Mouse (Mus musculus) heart, embryonic 14.5 days (tissue): ENCODE measurements at regions not wholly inside any gene's neighbourhood (a gene's known extent, or its start where the extent isn't known, plus 50 kb on each side); places are given as distances from the start of the nearest gene placed in this dataset.

Experiments
- ATAC-seq: fragments of 200-750 bp; cut with Nextera tagmentation; 2 replicates; pipeline ENCODE4 v1.8.0; 2017; ENCODE audit warnings: low read depth, moderate TSS enrichment; ENCODE audit not compliant: insufficient number of reproducible peaks, insufficient read depth, low FRiP score
- H3K27ac ChIP-seq, 2 experiments: fragments of 200-500 bp in 1 of 2; fragments of 300-500 bp in 1 of 2; sonication (generic) in 1 of 2; replicated peaks in 1 of 2; 2 replicates each; pipeline ENCODE4 v1.5.1; 2012 to 2014; ENCODE audit warnings: low read depth in 2 of 2, low read length in 2 of 2, control low read depth in 1 of 2, mild to moderate bottlenecking in 1 of 2, mixed read lengths in 1 of 2; ENCODE audit not compliant: control insufficient read depth in 1 of 2, insufficient read depth in 1 of 2
- H3K27me3 ChIP-seq: fragments of 300-500 bp; sonication (generic); 2 replicates; pipeline ENCODE4 v1.6.1; 2014; ENCODE audit warnings: mild to moderate bottlenecking, low read length, control low read depth; ENCODE audit not compliant: control insufficient read depth, insufficient read depth
- H3K36me3 ChIP-seq: fragments of 300-500 bp; sonication (generic); 2 replicates; pipeline ENCODE4 v1.6.1; 2014; ENCODE audit warnings: mild to moderate bottlenecking, control low read depth, low read length, mixed read lengths; ENCODE audit not compliant: control insufficient read depth, insufficient read depth
- H3K4me1 ChIP-seq, 2 experiments: fragments of 200-500 bp in 1 of 2; fragments of 300-500 bp in 1 of 2; sonication (generic) in 1 of 2; 2 replicates each; pipeline ENCODE4 v1.6.1; 2012 to 2014; ENCODE audit warnings: low read length in 2 of 2, control low read depth in 1 of 2, mixed read lengths in 1 of 2; ENCODE audit not compliant: control insufficient read depth in 2 of 2, insufficient read depth in 2 of 2
- H3K4me2 ChIP-seq: fragments of 300-500 bp; sonication (generic); 2 replicates; pipeline ENCODE4 v1.6.1; 2014; ENCODE audit warnings: mild to moderate bottlenecking, low read length
- H3K4me3 ChIP-seq, 2 experiments: fragments of 200-500 bp in 1 of 2; fragments of 300-500 bp in 1 of 2; sonication (generic) in 1 of 2; 2 replicates each; pipeline ENCODE4 v1.5.1; 2012 to 2014; ENCODE audit warnings: low read length in 2 of 2, mild to moderate bottlenecking in 2 of 2, control low read depth in 1 of 2, low read depth in 1 of 2, moderate library complexity in 1 of 2; ENCODE audit not compliant: control insufficient read depth in 1 of 2, insufficient read depth in 1 of 2
- H3K9ac ChIP-seq: fragments of 300-500 bp; sonication (generic); 2 replicates; pipeline ENCODE4 v1.6.1; 2014; ENCODE audit warnings: mild to moderate bottlenecking, low read length
- H3K9me3 ChIP-seq: fragments of 300-500 bp; sonication (generic); 2 replicates; pipeline ENCODE4 v1.6.1; 2016; ENCODE audit warnings: low read length, control low read depth; ENCODE audit not compliant: control insufficient read depth
- WGBS: fragments of 180-500 bp; shearing (Covaris S2); extraction: QIAGEN DNeasy Blood & Tissue Kit; methylation state at CpG from one replicate; pipeline ENCODE4 v1.1.7; 2014; 5-methylcytosine and 5-hydroxymethylcytosine counted together

GRCm38 (mm10) chr12:70653971-70654370, 171.3 kb upstream of the Frmd6 start:
- Histone ChIP-seq H3K27ac (peak overlapping the region; percentile 32 to 57; a peak in 2 of 4 replicates), H3K9ac (no peak overlapping the region), H3K4me3 (no peak overlapping the region), H3K27me3 (no peaks in the 10 kb centered on the region), H3K9me3 (no peaks in the 10 kb centered on the region), H3K36me3 (no peaks in the 10 kb centered on the region), H3K4me2 (no peak overlapping the region), H3K4me1 (peaks cover 31 to 54% of the 10 kb centered on the region in 2 experiments)
- WGBS: 86% methylated on average over 8 of the region's 8 CpGs
- ATAC-seq: no peak

DNA sequence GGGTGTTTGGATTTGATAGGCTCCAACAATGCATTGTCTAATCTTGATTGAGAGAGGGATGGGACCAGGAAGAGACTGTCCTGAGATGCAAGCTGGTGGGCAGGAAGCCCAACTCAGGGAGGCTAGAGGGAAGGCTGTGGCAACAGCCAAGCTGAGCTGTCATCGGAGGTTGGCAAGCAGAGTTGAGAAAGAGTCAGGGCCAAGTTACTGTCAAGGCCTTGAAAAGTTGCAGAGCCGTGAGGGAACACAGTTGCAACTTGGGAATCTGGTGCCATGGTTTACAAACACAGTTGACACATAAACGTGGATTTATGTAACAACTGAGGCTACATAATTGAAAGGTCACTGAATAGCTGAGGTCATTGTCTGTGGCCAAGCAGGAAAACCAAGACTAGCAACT, 170.8 kb upstream of the Frmd6 start:
- peak; percentile 52; the same call in 1 of the 2 replicates for ATAC-seq
- WGBS: 22% methylated on average over 3 of the region's 3 CpGs
- Histone ChIP-seq H3K4me2 (no peak overlapping the region), H3K4me1 (peaks cover 28 to 49% of the 10 kb centered on the region in 2 experiments), H3K36me3 (no peaks in the 10 kb centered on the region), H3K27ac (peak overlapping the region; percentile 56 to 57), H3K9ac (no peak overlapping the region), H3K9me3 (no peaks in the 10 kb centered on the region), H3K27me3 (no peaks in the 10 kb centered on the region), H3K4me3 (no peak overlapping the region)

GRCm38 (mm10) chr12:70655411-70655811, 169.9 kb upstream of the Frmd6 start:
- no peak for ATAC-seq
- Histone ChIP-seq H3K27ac (peak overlapping the region in 1 of 2 experiments; percentile 56; a peak in 2 of 4 replicates), H3K4me1 (peaks cover 25 to 40% of the 10 kb centered on the region in 2 experiments), H3K9me3 (no peaks in the 10 kb centered on the region), H3K4me3 (no peak overlapping the region), H3K27me3 (no peaks in the 10 kb centered on the region), H3K36me3 (no peaks in the 10 kb centered on the region), H3K4me2 (no peak overlapping the region), H3K9ac (no peak overlapping the region)
- WGBS: 89% methylated on average over 2 of the region's 2 CpGs

DNA sequence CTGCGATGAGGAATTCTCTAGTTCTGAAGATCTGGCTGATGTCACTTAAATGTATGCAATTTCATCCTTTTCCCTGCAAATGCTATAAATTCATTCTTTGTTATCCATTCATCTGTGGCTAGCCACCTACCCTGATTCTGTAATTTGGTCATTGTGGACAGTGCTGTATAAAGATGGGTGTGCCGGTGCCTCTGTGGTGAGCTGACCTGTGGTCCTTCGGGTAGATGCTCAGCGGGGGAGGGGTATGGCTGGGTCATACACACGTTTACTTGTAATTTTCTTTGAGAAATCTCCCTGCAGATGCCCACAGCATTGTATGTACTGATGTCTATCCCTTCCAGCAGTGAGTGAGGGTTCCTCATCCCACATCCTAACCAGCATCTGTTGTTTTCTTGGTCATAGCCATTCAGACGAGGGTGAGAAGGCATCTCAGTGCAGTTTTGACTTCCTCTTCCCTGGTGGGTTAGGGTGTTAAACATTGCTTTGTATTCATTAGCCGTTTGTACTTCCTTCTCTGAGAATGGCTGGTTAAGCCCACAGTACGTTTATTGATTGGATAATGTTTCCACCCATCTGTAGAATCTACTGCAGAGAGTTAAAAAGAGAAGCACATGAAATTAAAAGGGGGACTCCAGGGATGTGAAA, 169.3 kb upstream of the Frmd6 start:
- H3K27me3 ChIP-seq: no peaks in the 10 kb centered on the region
- H3K9me3 ChIP-seq: no peaks in the 10 kb centered on the region
- peaks cover 25 to 37% of the 10 kb centered on the region in 2 experiments for H3K4me1 ChIP-seq
- H3K4me3 ChIP-seq: no peak overlapping the region
- H3K9ac ChIP-seq: no peak overlapping the region
- WGBS: 82% methylated on average over 8 of the region's 8 CpGs
- no peaks in the 10 kb centered on the region for H3K36me3 ChIP-seq
- H3K27ac ChIP-seq: no peak overlapping the region
- ATAC-seq: no peak
- H3K4me2 ChIP-seq: no peak overlapping the region

DNA sequence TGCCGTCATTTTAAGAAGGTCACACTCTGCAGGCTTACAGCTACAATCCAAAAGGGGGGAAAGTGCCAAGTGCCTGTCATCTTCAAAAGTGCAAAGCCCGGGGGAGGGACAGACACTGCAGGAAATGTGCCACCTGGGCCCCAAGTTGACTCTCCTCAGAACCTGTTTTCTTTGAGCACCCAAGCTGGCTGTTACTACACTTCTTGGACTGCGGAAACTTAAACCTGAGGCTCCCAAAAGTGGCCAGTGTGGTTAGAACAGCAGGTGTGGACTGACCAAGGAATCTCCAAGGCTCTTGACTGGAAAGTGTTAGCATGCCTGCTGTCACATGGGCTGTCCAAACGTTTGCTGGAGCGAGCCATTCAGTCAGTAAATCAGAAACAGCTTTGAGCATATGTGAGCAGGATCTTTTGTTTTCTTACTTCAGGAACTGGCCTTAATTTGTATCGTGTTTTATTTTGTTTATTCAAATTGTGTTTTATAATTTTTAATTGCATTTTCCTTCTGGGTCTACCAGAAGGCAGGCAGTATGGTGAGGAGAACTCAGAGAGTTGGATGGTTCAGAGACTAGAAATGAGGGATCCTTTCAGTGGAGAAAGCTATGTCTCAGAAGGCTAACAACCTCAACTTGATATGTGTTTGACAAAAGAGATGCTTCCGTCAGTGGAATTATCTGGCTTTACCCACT, 168.4 kb upstream of the Frmd6 start:
- WGBS: 41% methylated on average over 7 of the region's 7 CpGs
- no peak; the same call in 1 of the 2 replicates for ATAC-seq

DNA sequence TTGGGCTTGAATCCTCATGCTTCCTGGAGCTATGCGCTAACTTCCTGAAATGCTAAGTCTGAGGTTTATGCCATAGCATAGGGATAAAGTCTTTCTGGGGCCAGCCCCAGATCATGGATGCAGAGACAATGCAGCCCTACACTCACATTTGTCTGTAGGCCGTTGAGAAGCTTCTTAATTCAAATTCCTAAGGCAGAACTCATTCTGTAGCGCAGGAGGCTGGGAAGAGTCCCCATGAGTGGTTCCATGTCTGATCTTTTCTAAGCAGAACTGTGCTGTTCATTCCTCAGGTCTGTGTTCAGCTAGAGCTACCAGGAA, 167.9 kb upstream of the Frmd6 start:
- H3K36me3 ChIP-seq: no peaks in the 10 kb centered on the region
- no peak overlapping the region for H3K4me2 ChIP-seq
- no peak for ATAC-seq
- H3K4me1 ChIP-seq: peaks cover 22 to 32% of the 10 kb centered on the region in 2 experiments
- no peaks in the 10 kb centered on the region for H3K27me3 ChIP-seq
- H3K9ac ChIP-seq: no peak overlapping the region
- WGBS: 77% methylated on average over 3 of the region's 3 CpGs
- H3K4me3 ChIP-seq: no peak overlapping the region
- no peaks in the 10 kb centered on the region for H3K9me3 ChIP-seq
- no peak overlapping the region for H3K27ac ChIP-seq

More for the DNA sequence above, 168.4 kb upstream of the Frmd6 start:
- no peaks in the 10 kb centered on the region for H3K9me3 ChIP-seq
- no peaks in the 10 kb centered on the region for H3K27me3 ChIP-seq
- H3K36me3 ChIP-seq: no peaks in the 10 kb centered on the region
- peaks cover 22 to 33% of the 10 kb centered on the region in 2 experiments for H3K4me1 ChIP-seq
- H3K4me2 ChIP-seq: no peak overlapping the region
- H3K27ac ChIP-seq: peak overlapping the region; percentile 43 to 45; a peak in 2 of 4 replicates
- no peak overlapping the region for H3K9ac ChIP-seq
- H3K4me3 ChIP-seq: no peak overlapping the region

DNA sequence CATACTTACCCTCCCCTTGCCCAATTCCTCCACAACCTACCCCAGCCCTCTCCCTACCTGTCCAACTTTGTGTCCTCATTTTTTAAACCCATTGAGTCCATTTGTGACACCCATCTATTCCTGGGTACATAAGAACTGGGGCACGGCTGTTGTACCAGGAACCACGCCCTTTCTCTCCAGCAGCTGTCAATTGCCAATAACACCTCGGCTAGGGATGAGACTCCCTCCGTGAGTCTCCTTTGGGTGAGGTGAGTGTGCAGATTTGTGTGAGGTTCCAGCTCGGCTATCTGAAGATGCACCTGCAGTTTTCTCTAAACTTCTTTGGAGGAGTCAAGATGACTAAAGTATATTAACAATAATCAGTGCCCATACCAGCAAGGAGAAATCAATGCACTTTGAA, 167.2 kb upstream of the Frmd6 start:
- 91% methylated on average over 5 of the region's 5 CpGs for WGBS
- ATAC-seq: no peak
- H3K9ac ChIP-seq: no peak overlapping the region

More for the DNA sequence above, 167.2 kb upstream of the Frmd6 start:
- H3K4me2 ChIP-seq: no peak overlapping the region
- H3K27me3 ChIP-seq: no peaks in the 10 kb centered on the region
- H3K4me3 ChIP-seq: no peak overlapping the region
- H3K36me3 ChIP-seq: no peaks in the 10 kb centered on the region
- H3K27ac ChIP-seq: no peak overlapping the region
- H3K4me1 ChIP-seq: peaks cover 22 to 32% of the 10 kb centered on the region in 2 experiments
- no peaks in the 10 kb centered on the region for H3K9me3 ChIP-seq
